Mouse (Mus musculus) R1 (cell line): ENCODE results near the gene Mrpl51.

Source experiments
- DNase-seq: peaks from one replicate; pipeline ENCODE4 v3.0.0-alpha.2; 2018; ENCODE audit warnings: low read depth, low spot score

Mrpl51 gene

DNA sequence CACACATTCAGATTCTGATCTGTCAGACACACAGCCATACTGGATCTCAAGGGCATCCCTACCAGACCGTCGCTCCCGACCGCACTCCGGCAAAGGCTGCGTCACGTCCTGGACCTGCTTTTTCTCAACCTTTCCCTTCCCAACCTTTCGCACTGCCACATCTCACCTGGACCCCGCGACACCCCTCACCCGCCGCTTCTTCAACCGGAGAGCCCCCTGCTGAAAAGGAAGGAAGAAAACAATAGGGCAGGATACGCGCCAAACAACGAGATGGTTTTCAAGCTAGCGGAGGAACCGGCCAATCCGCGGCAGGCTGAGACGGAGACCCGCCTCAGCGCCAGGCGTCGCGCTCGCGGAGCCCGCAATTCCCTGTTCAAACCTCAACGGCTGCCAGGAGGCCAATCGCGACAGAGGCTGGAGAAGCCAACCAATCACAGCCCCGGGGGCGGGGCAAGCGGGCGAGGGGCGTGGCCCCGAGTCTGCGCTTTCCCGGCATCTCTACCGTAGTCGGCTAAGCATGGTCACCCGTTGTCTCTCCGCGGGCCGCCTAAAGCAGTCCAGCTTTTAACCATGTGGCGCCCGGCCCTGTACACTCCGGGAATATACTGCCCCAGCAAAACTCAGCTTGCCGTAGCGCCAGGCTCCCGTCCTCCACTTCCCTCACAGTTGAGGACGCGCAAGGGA lies at the start of gene Mrpl51, which contains the start of gene Ncapd2:
TSS of gene Mrpl51 (plus strand) at position 470 of the 684 bp plus-strand sequence.
TSS of gene Ncapd2 (minus strand) at position 370 of the 684 bp plus-strand sequence.
- peak; percentile 99 for DNase-seq

DNA sequence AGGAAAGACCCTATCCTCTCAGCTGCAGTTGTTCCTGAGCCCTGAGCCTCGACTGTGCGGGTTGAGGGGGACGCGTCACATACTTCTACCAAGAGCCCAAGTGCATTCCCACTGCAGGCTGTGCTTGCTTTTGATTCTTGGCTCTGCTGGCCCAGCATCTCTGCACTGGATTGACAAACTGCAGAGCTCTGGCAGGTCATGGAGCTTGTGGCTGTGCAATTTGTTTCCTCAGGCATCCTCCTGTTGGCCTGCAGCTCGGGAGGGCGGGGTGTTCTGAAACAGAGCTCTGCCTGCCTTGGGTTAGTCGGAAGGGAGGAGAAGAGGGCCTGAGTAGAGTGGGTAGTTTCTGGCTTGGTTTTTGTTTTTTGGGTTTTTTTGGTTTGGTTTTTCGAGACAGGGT lies 49.2 kb upstream of the Mrpl51 start:
- no peak for DNase-seq

DNA sequence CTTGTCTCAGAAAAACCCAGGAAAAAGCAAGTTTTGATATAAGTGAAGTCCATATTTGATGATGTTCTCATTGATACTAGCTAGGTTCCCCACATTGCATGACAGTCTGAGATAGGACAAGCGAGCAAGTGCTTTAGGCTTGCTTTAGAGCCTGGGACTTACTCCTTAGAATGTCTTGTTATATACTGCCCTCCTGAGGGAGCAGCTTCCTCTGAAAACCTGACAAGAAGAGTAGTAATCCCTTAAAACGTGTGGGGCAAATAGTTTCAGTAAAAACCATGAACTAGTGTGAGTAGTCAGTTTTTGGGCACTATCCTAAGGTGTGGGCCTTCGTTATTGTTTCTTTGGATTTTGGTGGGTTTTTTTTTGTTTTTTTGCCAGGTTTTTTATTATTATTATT lies 48.5 kb upstream of the Mrpl51 start:
- DNase-seq, result no peak

DNA sequence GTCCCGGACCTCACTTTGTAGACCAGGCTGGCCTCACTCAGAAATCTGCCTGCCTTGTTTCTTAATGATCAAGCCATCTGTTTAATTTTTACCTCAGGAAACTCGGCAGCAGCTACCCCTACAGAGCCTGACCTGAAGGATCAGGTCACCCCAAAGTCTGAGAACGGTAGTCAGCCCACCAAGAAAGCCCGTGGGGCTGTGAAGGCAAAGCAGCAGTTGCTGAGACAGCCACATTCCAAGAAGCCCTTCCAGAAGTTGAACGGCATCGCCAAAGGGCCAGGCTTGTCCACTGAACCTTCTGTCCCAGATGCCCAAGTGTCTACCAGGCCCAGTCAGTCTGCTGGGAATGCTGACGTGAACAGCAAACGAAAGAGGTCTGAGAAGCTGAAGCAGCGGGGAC lies 47.7 kb upstream of the Mrpl51 start:
- DNase-seq, result no peak

DNA sequence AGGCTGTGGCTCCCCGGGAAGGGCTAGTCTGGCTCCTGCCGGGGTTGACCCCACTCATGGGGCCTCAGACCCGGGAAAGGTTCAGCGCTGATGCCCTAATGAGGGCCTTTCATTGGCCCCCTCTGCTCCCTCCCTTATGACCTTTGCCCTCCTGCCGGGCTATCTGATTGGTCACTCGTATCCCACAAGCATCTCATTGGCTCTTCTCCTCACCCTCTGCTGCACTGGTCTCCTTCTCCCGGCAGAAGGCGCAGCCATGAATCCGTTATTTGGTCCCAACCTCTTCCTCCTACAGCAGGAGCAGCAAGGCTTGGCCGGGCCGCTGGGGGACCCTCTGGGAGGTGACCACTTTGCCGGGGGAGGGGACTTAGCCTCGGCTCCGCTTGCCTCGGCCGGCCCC lies 46.6 kb upstream of the Mrpl51 start, which contains the start of gene Iffo1:
TSS of gene Iffo1 (plus strand) at position 241 of the 400 bp plus-strand sequence.
- peak; percentile 98 for DNase-seq

DNA sequence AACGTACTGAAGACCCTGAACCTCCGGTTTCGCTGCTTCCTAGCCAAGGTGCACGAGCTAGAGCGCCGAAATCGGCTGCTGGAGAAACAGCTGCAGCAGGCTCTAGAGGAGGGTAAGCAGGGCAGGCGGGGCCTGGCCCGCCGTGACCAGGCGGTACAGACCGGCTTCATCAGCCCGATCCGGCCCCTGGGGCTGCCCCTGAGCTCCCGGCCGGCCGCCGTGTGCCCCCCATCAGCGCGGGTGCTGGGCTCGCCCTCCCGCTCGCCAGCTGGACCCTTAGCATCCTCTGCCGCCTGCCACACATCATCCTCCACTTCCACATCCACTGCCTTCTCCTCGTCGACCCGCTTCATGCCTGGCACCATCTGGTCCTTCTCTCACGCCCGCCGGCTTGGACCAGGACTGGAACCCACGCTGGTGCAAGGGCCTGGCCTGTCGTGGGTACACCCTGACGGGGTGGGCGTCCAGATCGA lies 46.1 kb upstream of the Mrpl51 start:
- no peak for DNase-seq

DNA sequence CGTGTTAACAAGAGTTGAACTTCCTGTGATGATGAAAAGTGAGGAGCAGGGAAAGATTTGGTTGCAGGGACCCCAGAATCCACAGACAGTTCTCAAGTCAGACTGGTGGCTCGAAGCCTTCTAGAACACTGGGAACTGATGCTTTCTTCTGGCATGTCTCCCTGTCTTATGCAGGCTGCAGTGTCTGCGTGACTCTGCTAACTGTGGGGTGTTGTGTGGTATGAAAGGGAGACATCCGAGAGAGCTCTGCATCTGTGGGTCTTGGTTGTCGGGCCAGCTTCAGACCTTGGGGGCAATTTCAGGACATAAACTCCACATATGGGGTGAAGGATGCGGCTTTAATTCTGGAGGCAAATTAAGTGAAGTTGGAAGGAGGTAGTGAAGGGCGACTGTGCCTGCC lies 45.5 kb upstream of the Mrpl51 start:
- DNase-seq, result no peak

DNA sequence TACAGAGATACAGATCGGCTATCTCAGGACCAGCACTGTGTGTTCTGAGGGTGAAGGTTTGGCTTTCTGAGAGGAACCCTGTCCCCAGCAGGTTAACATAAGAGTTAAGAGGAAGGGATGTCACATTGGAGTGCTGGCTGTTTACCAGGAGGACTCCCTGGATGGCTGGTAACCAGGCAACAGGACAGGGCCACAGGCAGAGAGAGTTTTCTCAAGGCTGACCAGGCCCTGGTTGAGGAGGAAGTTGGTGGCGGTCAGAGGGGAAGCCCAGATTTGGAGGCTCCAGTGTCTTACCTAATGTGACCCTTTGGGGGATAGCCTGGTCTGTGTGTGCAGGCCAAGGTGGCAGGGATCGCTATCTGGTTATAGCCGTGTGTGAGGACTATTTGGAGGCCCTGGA lies 44.8 kb upstream of the Mrpl51 start:
- DNase-seq, result no peak

DNA sequence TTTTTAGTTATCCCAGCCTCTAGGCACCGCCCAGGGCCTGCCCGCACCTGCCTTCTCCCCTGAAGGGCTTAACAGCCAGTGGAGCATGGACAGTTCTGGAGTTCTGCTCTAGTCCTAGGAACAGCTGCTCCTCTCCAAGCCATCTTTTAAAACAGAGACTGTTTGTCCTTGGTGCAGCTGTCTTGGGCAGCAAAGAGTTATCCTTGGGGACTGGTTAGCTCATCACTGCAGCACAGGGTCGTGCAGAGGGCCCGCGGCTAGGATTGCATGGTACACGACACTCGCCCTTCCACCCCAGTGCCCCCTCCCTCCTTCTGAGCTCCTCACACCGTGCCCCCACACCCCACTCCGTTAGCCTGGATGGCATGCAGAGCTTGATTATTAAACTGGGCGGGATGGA lies 44.3 kb upstream of the Mrpl51 start:
- DNase-seq, result no peak

DNA sequence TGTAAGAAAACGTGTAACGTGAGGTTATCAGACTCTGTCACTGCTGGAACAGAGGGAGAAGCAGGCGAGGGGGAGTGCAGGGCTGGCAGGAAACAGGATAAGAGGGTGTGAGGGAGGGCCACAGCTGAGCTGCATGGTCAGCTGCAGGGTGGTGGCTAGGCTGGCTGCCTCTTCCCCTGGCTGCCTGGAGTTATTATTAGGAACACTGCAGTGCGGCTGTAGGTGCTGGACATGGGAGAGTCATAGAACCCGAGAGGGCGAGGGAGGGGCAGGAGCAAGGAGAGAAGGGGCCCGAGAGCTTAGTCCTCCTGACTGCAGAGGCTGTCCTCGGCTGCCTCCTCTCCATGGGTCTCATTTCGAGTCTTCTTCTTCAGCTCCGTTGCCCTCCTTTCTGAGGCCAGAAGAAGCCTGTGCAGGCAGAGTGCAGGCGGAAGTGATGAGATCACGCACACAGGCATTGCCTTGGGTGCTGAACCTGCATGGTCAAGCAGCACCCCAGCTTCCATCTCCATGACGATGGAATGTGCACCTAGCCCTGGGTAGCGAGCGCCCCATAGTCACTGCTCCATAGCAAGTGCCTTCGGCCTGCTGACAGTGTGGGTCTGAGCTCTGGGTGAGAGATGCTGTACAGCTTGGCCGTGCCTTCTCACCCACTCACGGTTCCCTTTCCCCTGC lies 43.2 kb upstream of the Mrpl51 start:
- DNase-seq, result no peak

DNA sequence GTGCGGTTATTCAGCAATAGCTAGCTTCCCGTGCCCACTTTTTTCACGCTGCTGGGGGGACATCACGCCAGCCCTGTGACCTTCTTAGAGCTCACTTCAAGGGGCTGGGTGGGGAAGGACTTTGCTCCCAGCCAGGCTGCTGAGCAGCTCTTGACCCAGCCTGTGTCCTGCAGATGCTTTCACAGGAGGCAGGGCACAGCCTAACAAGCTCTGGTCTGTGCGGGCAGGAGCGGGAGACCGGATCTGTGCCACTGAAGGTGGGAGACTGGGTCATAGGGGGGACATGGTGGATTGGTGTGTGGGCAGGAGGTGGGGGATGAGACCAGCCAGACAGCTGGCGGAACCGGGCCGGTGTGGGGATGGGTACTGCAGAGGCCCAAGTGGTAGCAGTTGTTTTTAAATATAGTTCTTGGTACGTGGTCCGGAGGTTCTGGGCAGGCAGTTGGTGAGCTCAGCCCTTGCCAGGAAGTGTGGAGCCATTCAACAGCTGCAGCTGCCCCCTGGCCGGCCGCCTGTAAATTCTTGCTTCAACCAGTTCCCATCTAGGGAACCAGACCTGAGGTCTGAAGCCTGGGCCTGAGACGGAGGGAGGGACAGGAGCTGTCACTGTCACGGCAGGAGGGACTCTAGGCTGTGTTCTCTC lies 42.6 kb upstream of the Mrpl51 start:
- DNase-seq, result peak; percentile 26

DNA sequence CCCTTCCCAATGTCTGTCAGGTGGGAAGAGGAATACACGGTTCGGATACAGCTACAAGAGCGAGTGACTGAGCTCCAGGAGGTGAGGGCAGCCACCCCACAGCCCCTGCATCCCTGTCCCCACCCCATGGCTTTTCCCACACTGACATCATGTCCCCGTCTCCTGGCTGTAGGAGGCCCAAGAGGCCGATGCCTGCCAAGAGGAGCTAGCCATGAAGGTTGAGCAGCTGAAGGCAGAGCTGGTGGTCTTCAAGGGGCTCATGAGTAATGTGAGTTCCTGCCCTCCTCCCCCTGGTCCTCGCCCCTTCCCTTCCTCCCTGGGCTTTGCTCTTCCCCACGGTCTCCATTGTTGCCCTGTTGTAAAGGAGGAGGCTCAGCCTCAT lies 42.0 kb upstream of the Mrpl51 start:
- no peak for DNase-seq

DNA sequence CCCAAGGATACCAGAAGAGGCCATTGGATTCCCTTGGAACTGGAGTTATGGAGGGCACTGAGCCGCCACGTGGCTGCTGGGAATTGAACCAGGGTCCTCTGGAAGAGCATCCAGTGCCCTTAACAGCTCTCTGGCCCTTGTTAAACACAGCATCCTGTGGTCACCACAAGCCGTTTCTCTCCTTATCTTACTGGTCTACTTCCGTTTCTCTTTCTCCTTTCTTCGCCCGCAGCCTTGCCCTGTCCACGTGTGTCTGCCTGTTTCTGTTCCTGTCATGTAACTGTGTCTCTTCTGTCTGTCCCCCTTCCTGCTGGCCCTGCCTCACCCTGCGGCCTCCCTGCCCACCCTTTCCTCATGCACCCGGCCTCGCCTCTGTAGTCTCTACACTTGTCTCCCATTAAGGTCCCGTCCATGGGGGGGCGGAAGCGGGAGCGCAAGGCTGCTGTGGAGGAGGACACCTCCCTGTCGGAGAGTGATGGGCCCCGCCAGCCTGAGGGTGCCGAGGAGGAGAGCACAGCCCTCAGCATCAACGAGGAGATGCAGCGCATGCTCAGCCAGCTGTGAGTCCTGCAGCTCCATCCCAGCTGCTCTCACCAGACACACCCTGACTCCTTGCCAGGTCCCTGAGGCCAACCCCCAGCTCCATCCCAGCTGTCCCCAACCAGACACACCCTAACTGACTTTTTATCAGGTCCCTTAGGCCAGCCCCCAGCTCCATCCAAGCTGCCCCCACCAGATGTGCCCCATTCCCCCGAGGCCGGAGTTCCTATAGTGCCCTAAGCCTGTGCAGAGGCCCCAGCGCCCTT lies 39.2 kb upstream of the Mrpl51 start:
- no peak for DNase-seq

DNA sequence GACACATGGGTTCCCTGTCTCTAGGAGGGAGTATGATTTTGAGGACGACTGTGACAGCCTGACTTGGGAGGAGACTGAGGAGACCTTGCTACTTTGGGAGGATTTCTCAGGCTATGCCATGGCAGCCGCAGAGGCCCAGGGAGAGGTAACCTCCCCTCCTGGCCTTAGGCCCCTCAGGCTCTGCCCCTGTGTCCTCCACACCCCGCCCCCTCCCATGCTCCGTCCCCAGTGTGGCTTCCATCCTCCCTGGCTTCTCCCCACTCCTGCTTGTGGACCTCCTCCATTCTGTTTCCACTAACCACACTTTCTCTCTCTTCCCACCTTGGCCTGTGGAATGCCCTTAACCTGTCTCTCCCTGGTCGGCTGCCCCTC lies 38.6 kb upstream of the Mrpl51 start:
- no peak for DNase-seq

DNA sequence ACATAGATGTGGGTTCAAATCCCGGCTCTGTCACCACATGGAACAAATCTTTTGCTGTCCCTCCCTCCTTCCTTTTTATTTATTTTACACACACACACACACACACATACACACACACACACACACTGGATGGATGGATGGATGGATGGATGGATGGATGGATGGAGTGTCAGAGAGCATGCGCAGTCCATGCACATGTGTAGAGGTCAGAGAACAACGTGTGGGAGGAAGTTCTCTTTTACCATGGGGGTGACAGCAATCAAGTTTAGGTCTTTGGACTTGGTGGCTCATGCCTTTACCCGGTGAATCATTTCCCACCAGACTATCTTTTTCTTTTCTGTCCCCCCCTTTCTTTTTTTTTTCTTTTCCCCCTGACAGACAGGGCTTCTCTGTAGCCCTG lies 37.9 kb upstream of the Mrpl51 start:
- no peak for DNase-seq

DNA sequence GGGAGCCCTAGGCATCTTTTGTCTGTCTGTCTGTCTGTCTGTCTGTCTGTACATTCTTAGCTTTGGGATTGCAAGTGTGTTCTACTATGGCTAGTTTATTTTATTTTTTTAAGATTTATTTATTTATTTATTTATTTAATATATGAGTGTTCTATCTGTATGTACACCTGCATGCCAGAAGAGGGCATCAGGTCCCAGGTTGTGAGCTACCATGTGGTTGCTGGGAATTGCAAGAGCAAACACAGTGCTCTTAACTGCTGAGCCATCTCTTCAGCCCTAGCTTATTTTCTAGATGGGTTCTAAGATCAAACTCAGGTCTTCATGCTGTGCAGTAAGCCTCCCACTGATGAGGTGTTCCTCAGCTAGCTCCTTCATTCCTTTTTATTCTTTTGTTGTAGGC lies 37.1 kb upstream of the Mrpl51 start:
- peak; percentile 59 for DNase-seq

DNA sequence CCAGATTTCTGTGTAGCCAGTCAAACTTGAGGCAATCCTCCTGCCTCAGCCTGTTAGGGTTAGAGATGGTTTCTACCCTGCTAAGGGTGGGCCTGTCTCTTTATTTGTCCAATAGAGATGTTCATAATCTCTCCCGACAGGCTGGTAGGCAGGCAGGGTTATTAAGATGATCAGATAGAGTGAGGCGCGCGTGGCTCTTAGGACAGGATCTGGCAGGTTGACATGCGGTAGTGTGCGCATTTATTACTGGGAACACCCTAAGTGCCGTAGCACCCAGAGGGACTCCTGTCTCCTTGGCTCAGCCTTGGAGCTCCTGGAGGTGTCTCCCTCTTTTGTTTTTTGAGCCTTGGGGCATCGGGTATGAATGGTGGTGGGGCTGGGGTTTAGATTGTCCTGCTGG lies 36.3 kb upstream of the Mrpl51 start:
- no peak for DNase-seq

DNA sequence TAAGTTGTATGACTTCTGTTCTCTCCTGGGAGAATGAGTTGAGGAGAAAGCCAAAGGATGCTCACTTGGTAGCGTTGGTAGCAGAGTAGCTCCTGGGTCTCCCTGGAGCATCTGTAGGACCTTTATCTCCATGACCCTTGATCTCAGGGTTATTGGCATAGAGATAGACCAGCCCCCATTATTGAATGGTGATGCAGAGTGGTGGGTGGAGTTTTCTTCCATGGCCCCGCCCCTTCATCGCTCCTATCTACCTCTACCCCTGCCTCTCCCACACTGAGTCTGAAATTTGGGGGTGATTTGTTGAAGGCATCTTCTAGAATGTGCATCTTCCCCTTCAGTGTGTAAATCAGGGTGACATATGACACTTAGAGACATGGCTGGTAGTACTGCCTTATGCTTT lies 35.1 kb upstream of the Mrpl51 start:
- DNase-seq, result no peak

DNA sequence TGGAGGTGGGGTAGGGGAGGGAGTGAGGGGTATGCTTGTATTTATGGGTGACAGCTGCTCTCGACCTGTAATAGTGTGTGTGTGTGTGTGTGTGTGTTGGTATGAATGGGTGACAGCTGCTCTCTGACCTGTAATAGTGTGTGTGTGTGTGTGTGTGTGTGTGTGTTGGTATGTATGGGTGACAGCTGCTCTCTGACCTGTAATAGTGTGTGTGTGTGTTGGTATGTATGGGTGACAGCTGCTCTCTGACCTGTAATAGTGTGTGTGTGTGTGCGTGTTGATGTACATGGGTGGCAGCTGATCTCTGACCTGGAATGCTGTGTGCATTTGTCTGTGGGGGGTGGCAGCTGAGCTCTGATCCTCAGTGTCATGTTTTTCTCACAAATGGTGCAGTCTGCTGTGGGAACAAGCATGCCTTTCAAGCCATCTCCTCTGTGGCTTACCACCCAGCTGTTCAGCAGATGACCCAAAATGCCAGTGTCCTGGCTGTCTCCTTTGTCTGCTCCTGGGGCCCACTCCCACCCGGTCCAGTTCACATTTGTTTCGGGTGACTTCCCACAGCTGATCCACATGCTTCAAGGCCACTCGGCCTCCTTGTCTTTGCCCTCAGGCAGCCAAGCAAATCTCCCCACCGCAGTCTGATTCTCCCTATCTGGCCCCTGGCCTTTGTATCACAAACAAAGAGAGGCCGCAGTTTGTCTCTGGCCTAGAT lies 34.5 kb upstream of the Mrpl51 start:
- DNase-seq, result no peak

DNA sequence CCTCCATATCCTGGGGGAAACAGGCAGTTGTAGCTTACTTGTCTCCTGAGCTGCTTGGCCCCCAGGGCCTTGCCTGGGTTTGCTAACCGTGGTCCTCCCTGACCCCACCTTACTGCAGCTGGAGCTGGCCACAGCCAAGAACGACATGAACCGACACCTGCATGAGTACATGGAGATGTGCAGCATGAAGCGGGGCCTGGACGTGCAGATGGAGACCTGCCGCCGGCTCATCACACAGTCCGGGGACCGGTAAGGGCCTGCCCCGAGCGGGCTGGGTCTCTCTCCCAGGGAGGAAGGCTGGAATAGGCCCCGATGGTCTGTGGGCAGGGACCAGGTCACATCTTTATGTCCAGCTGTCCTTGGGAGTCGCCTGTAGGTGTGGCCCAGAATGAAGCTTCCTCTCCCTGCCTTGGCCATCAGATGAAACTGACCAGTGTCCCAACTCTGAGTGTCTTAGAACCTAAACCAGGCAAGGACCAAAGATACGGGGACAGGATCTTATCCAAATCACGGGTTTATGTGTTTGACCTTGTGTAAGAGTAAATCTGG lies 32.6 kb upstream of the Mrpl51 start:
- peak; percentile 23 for DNase-seq
